25 mouse cellular contexts compared by ENCODE assay signal in genomic region chr11:88073343-88073875, GRCm38 (mm10). TPM values are rescaled to one million over a fixed set of nuclear protein-coding genes. Genes with fewer than 3 reads are reported as not detected.
A peak's percentile ranks its signal among the peaks of the same experiment; 100 is the strongest.
DNase-seq lines count a peak whose midpoint lies in the region; ATAC-seq lines count a peak whose summit lies in the region.
"Had no signal": no experiment of that assay in that cellular context is flagged by ENCODE, and none has a peak within 500 bp of the region (broad histone marks: within the 10 kb centered on the region; RNA-seq: fewer than 3 reads in every experiment).

No protein-coding gene starts in this region.

- H3K36me3 ChIP-seq in forebrain, embryonic 12.5 days (replicated peaks): peaks cover 50% of the 10 kb centered on the region
- peaks cover 52% of the 10 kb centered on the region for H3K36me3 ChIP-seq in forebrain, embryonic 14.5 days (ENCODE audit: control insufficient read depth, insufficient read depth, low read length)
- H3K36me3 ChIP-seq in hindbrain, embryonic 13.5 days: peaks cover 45% of the 10 kb centered on the region
- H3K36me3 ChIP-seq in hindbrain, embryonic 10.5 days: peaks cover 56% of the 10 kb centered on the region
- H3K36me3 ChIP-seq in neural tube, embryonic 12.5 days: peaks cover 42% of the 10 kb centered on the region
- peaks cover 27% of the 10 kb centered on the region for H3K36me3 ChIP-seq in neural tube, embryonic 15.5 days

- H3K9me3 ChIP-seq in forebrain, embryonic 12.5 days: no peaks in the 10 kb centered on the region
- no peaks in the 10 kb centered on the region for H3K9me3 ChIP-seq in forebrain, embryonic 14.5 days (replicated peaks; ENCODE audit: control insufficient read depth, low read length)
- no peaks in the 10 kb centered on the region for H3K9me3 ChIP-seq in hindbrain, embryonic 13.5 days
- H3K9me3 ChIP-seq in hindbrain, embryonic 10.5 days: no peaks in the 10 kb centered on the region
- H3K9me3 ChIP-seq in neural tube, embryonic 12.5 days: no peaks in the 10 kb centered on the region
- no peaks in the 10 kb centered on the region for H3K9me3 ChIP-seq in neural tube, embryonic 15.5 days (replicated peaks)
- H3K9me3 ChIP-seq: embryonic facial prominence, embryonic 15.5 days; G1E; heart, embryonic 15.5 days; limb, embryonic 12.5 days had no signal

- no peak for ATAC-seq in forebrain, embryonic 12.5 days (ENCODE audit: low FRiP score)
- ATAC-seq in forebrain, embryonic 14.5 days: no peak
- ATAC-seq in hindbrain, embryonic 13.5 days (ENCODE audit: low FRiP score): no peak
- no peak for ATAC-seq in neural tube, embryonic 12.5 days (ENCODE audit: low FRiP score, low read depth)
- no peak for ATAC-seq in neural tube, embryonic 15.5 days (ENCODE audit: low FRiP score)
- ATAC-seq: hindbrain, postnatal 0 days; liver, postnatal 0 days; lung, postnatal 0 days; Patski had no signal

- H3K9ac ChIP-seq in forebrain, embryonic 12.5 days: no peak overlapping the region
- no peak overlapping the region for H3K9ac ChIP-seq in forebrain, embryonic 14.5 days (ENCODE audit: low read length)
- peak overlapping the region; percentile 60 for H3K9ac ChIP-seq in hindbrain, embryonic 13.5 days
- no peak overlapping the region for H3K9ac ChIP-seq in neural tube, embryonic 12.5 days
- no peak overlapping the region for H3K9ac ChIP-seq in neural tube, embryonic 15.5 days (replicated peaks)
- H3K9ac ChIP-seq: embryonic facial prominence, embryonic 15.5 days; heart, embryonic 15.5 days; limb, embryonic 12.5 days; liver, postnatal 0 days had no signal

- H3K4me1 ChIP-seq in forebrain, embryonic 12.5 days: peaks cover 51% of the 10 kb centered on the region
- peaks cover 27% of the 10 kb centered on the region for H3K4me1 ChIP-seq in forebrain, embryonic 14.5 days (ENCODE audit: control insufficient read depth, insufficient read depth, low read length)
- peaks cover 61% of the 10 kb centered on the region for H3K4me1 ChIP-seq in hindbrain, embryonic 13.5 days (replicated peaks)
- peaks cover 59% of the 10 kb centered on the region for H3K4me1 ChIP-seq in hindbrain, embryonic 10.5 days (replicated peaks)
- peaks cover 42% of the 10 kb centered on the region for H3K4me1 ChIP-seq in neural tube, embryonic 12.5 days
- H3K4me1 ChIP-seq in neural tube, embryonic 15.5 days: peaks cover 67% of the 10 kb centered on the region

- DNase-seq in forebrain, embryonic 14.5 days (ENCODE audit: low spot score): no peak
- DNase-seq in hindbrain, embryonic 10.5 days (ENCODE audit: low spot score): no peak
- no peak for DNase-seq in right cerebral cortex, postnatal 14 days
- DNase-seq: adrenal gland, adult 2 months; cerebellum, adult 11 months; cerebellum, adult 9-11 months; heart, adult 18-20 months; kidney, adult 11 months; kidney, postnatal 4 days; liver, postnatal 0 days; right cerebral cortex, postnatal 4 days; thymus, postnatal 25 days had no signal

- H3K27ac ChIP-seq in forebrain, embryonic 12.5 days: 0 out of 2 replicates have a peak overlapping the region, but pooled peaks have one; percentile 19
- no peak overlapping the region for H3K27ac ChIP-seq in forebrain, embryonic 14.5 days (ENCODE audit: low read depth, low read length)
- H3K27ac ChIP-seq in hindbrain, embryonic 13.5 days: no peak overlapping the region
- H3K27ac ChIP-seq in hindbrain, embryonic 10.5 days: no peak overlapping the region
- H3K27ac ChIP-seq in neural tube, embryonic 12.5 days: no peak overlapping the region
- no peak overlapping the region for H3K27ac ChIP-seq in neural tube, embryonic 15.5 days (replicated peaks)
- H3K27ac ChIP-seq: embryonic facial prominence, embryonic 15.5 days; heart, embryonic 15.5 days; hindbrain, postnatal 0 days; limb, embryonic 12.5 days had no signal

- no peaks in the 10 kb centered on the region for H3K27me3 ChIP-seq in forebrain, embryonic 12.5 days
- H3K27me3 ChIP-seq in forebrain, embryonic 14.5 days (replicated peaks; ENCODE audit: control insufficient read depth, insufficient read depth, low read length): no peaks in the 10 kb centered on the region
- H3K27me3 ChIP-seq in hindbrain, embryonic 13.5 days: no peaks in the 10 kb centered on the region
- H3K27me3 ChIP-seq in hindbrain, embryonic 10.5 days (ENCODE audit: insufficient read depth, poor library complexity, severe bottlenecking): no peaks in the 10 kb centered on the region
- H3K27me3 ChIP-seq in neural tube, embryonic 12.5 days (replicated peaks): no peaks in the 10 kb centered on the region
- H3K27me3 ChIP-seq in neural tube, embryonic 15.5 days (replicated peaks): no peaks in the 10 kb centered on the region
- H3K27me3 ChIP-seq: CH12.LX; embryonic facial prominence, embryonic 15.5 days; heart, embryonic 15.5 days; limb, embryonic 12.5 days; Patski had no signal

- no peak overlapping the region for H3K4me3 ChIP-seq in forebrain, embryonic 12.5 days (replicated peaks)
- no peak overlapping the region for H3K4me3 ChIP-seq in forebrain, embryonic 14.5 days (ENCODE audit: low read depth, low read length)
- H3K4me3 ChIP-seq in hindbrain, embryonic 13.5 days: no peak overlapping the region
- no peak overlapping the region; the same call in 1 of the 2 replicates for H3K4me3 ChIP-seq in hindbrain, embryonic 10.5 days
- no peak overlapping the region for H3K4me3 ChIP-seq in neural tube, embryonic 12.5 days
- no peak overlapping the region for H3K4me3 ChIP-seq in neural tube, embryonic 15.5 days (replicated peaks)
- H3K4me3 ChIP-seq: embryonic facial prominence, embryonic 15.5 days; heart, embryonic 15.5 days; limb, embryonic 12.5 days had no signal

- 85% methylated on average over 14 of the region's 14 CpGs for WGBS in forebrain, embryonic 12.5 days
- WGBS in forebrain, embryonic 14.5 days: 84% methylated on average over 14 of the region's 14 CpGs
- WGBS in hindbrain, embryonic 13.5 days: 85% methylated on average over 14 of the region's 14 CpGs
- 87% methylated on average over 14 of the region's 14 CpGs for WGBS in hindbrain, embryonic 10.5 days
- WGBS in neural tube, embryonic 12.5 days: 91% methylated on average over 14 of the region's 14 CpGs
- 87% methylated on average over 14 of the region's 14 CpGs for WGBS in neural tube, embryonic 15.5 days

- no peak overlapping the region for H3K4me2 ChIP-seq in forebrain, embryonic 12.5 days
- no peak overlapping the region for H3K4me2 ChIP-seq in forebrain, embryonic 14.5 days (ENCODE audit: low read length)
- H3K4me2 ChIP-seq in hindbrain, embryonic 13.5 days: peak overlapping the region; percentile 13; the same call in 1 of the 2 replicates
- H3K4me2 ChIP-seq in neural tube, embryonic 12.5 days (replicated peaks): peak overlapping the region; percentile 25
- H3K4me2 ChIP-seq in neural tube, embryonic 15.5 days: no peak overlapping the region
- H3K4me2 ChIP-seq: embryonic facial prominence, embryonic 15.5 days; heart, embryonic 15.5 days; limb, embryonic 12.5 days; liver, embryonic 11.5 days had no signal

RNA-seq across cellular contexts. Expression of gene Vezf1, which starts 5.3 kb away (rescaled TPM):
- polyA plus RNA-seq in forebrain, embryonic 12.5 days (2016; fragmentation: Nextera tagmentation; extraction: Ambion mirVana): 84.8 and 91.5 TPM in 2 replicates
- 60.0 and 64.7 TPM in 2 replicates for polyA plus RNA-seq in forebrain, embryonic 14.5 days (2014; fragmentation: Nextera tagmentation; extraction: Ambion mirVana)
- polyA plus RNA-seq in hindbrain, embryonic 13.5 days (2015; fragmentation: Nextera tagmentation; extraction: Ambion mirVana): 53.9 TPM in 2 replicates
- 64.7 and 64.8 TPM in 2 replicates for polyA plus RNA-seq in hindbrain, embryonic 10.5 days (2016; fragmentation: Nextera tagmentation; extraction: Ambion mirVana)
- polyA plus RNA-seq in neural tube, embryonic 12.5 days (2016; fragmentation: Nextera tagmentation; extraction: Ambion mirVana): 73.9 and 84.7 TPM in 2 replicates
- polyA plus RNA-seq in neural tube, embryonic 15.5 days (2015; fragmentation: Nextera tagmentation; extraction: Ambion mirVana): 35.0 and 39.1 TPM in 2 replicates

RNA-seq across cellular contexts. Expression of gene Cuedc1, which starts 24.4 kb away (rescaled TPM):
- polyA plus RNA-seq in forebrain, embryonic 12.5 days (2016; fragmentation: Nextera tagmentation; extraction: Ambion mirVana): 41.1 and 42.5 TPM in 2 replicates
- polyA plus RNA-seq in forebrain, embryonic 14.5 days (2014; fragmentation: Nextera tagmentation; extraction: Ambion mirVana): 13.0 and 18.6 TPM in 2 replicates
- polyA plus RNA-seq in hindbrain, embryonic 13.5 days (2015; fragmentation: Nextera tagmentation; extraction: Ambion mirVana): 46.4 and 49.5 TPM in 2 replicates
- polyA plus RNA-seq in hindbrain, embryonic 10.5 days (2016; fragmentation: Nextera tagmentation; extraction: Ambion mirVana): 20.5 and 27.1 TPM in 2 replicates
- 50.2 and 50.7 TPM in 2 replicates for polyA plus RNA-seq in neural tube, embryonic 12.5 days (2016; fragmentation: Nextera tagmentation; extraction: Ambion mirVana)
- polyA plus RNA-seq in neural tube, embryonic 15.5 days (2015; fragmentation: Nextera tagmentation; extraction: Ambion mirVana): 40.6 and 49.0 TPM in 2 replicates

RNA-seq across cellular contexts. Expression of gene Srsf1, which starts 26.2 kb away (rescaled TPM):
- 564 and 577 TPM in 2 replicates for polyA plus RNA-seq in forebrain, embryonic 12.5 days (2016; fragmentation: Nextera tagmentation; extraction: Ambion mirVana)
- 340 and 348 TPM in 2 replicates for polyA plus RNA-seq in forebrain, embryonic 14.5 days (2014; fragmentation: Nextera tagmentation; extraction: Ambion mirVana)
- 282 and 298 TPM in 2 replicates for polyA plus RNA-seq in hindbrain, embryonic 13.5 days (2015; fragmentation: Nextera tagmentation; extraction: Ambion mirVana)
- 337 and 377 TPM in 2 replicates for polyA plus RNA-seq in hindbrain, embryonic 10.5 days (2016; fragmentation: Nextera tagmentation; extraction: Ambion mirVana)
- 446 and 488 TPM in 2 replicates for polyA plus RNA-seq in neural tube, embryonic 12.5 days (2016; fragmentation: Nextera tagmentation; extraction: Ambion mirVana)
- polyA plus RNA-seq in neural tube, embryonic 15.5 days (2015; fragmentation: Nextera tagmentation; extraction: Ambion mirVana): 183 and 211 TPM in 2 replicates

Comparison
In these comparisons a context has a peak if more than half of its experiments do, and no peak if none do; other contexts are left out.
1. H3K4me2 ChIP-seq: peak in hindbrain, embryonic 13.5 days (single experiment) and neural tube, embryonic 12.5 days (single experiment); none in forebrain, embryonic 12.5 days (single experiment), forebrain, embryonic 14.5 days (single experiment) and neural tube, embryonic 15.5 days (single experiment).